Mouse (Mus musculus): ENCODE results near the gene Ing2. TPM values are rescaled to one million over a fixed set of nuclear protein-coding genes. Genes with fewer than 3 reads are reported as not detected.

Gene Ing2
- total RNA-seq, 1 experiment: 12.2 TPM

DNA sequence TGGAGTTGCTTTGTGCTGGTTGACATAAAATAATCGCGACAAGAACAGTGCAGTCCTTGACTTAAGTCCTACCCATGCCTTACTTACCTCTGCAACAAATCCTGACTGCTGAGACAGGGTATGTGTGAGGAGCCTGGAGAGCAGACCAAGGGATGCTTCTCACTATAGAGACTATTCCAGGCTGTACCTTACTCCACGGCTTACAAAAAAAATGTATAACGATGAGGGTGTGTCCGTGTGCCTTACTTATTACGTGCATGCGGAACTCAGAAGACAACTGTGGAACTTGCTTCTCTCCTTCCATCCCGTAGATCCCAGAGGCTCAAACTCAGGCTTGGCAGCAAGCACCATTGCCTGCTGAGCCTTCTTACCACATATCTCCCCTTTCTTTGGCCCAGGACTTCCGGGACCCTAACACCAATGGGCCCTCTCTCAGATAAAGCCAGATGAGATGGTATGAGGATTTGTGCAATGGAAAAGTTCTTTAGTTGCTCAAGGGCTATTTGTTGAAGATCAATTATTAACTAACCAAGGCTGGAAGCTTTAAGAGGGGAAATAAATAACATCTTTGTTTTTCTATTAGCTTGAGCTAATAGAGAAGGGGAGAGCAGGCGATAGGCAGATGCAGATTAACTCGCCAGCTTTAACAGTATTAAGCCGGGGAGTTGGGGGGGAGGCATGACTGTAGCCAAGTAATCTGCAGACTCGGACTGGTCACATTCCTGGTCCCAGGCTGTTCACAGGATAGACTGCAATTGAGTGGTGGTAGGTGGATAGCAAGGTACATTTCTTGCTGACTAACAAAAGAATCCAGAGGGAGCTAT lies 23.2 kb downstream of the Ing2 start:
- H3K4me3 ChIP-seq (ENCODE audit: insufficient read depth in 1 of 2, low read depth in 1 of 2, low read length in 2 of 2, poor library complexity in 1 of 2, severe bottlenecking in 1 of 2): no peak overlapping the region
- no peaks in the 10 kb centered on the region for H3K36me3 ChIP-seq (ENCODE audit: control insufficient read depth, insufficient read depth, low read length, poor library complexity, severe bottlenecking)
- TF ChIP-seq ZC3H11A (IDR thresholded peaks at IDR 0.05; ENCODE audit: borderline replicate concordance, low read depth, low read length): no peak
- TF ChIP-seq MAFK (IDR thresholded peaks at IDR 0.05; ENCODE audit: insufficient read depth, low read depth, low read length): no peak
- no peak for TF ChIP-seq CHD2 (IDR thresholded peaks at IDR 0.05; ENCODE audit: low read depth, low read length)
- no peak for TF ChIP-seq ZNF384 (IDR thresholded peaks at IDR 0.05; ENCODE audit: low read depth, low read length)
- no peak for TF ChIP-seq HCFC1 (IDR thresholded peaks at IDR 0.05; ENCODE audit: borderline replicate concordance, insufficient read depth, low read length)
- no peak overlapping the region for H3K9ac ChIP-seq (ENCODE audit: insufficient read depth, low read depth, low read length, poor library complexity, severe bottlenecking)
- in situ Hi-C loops (cut with MboI; ENCODE audit: low sequenced_read_pairs in 2 of 2, unreplicated experiment in 2 of 2): no loop called here
- H3K27ac ChIP-seq (ENCODE audit: insufficient read depth, low read depth, low read length, poor library complexity, severe bottlenecking): no peak overlapping the region
- peaks cover 0 to 5% of the 10 kb centered on the region in 2 experiments; a peak in 2 of 4 replicates for H3K4me1 ChIP-seq (ENCODE audit: control insufficient read depth in 2 of 2, insufficient read depth in 2 of 2, low read length in 2 of 2, poor library complexity in 1 of 2)
- DNase-seq (ENCODE audit: low read depth, low spot score): no peak
- no peaks in the 10 kb centered on the region for H3K9me3 ChIP-seq (ENCODE audit: control insufficient read depth, insufficient read depth, low read depth, low read length)

DNA sequence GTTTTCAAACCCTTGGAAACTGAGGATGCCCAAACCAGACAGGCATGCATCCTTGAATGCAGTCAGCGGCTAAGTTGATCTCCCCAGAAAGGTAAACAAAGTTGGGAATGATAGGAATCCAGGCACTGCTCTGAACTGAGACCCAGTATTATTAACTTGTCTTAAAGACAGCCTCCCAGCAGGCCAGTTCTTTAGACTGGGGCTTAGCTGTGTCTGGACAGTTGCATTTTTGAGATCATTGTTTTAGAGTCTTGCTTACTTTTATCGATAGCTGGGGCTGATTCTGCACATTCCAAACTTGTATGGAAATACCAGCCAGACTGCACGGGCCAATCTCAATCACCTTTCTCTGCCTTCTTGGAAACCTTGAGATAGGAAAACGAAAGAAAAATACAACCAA lies 24.5 kb downstream of the Ing2 start:
- Histone ChIP-seq H3K36me3 (ENCODE audit: control insufficient read depth, insufficient read depth, low read length, poor library complexity, severe bottlenecking) (no peaks in the 10 kb centered on the region; the same call in 1 of the 2 replicates), H3K9me3 (ENCODE audit: control insufficient read depth, insufficient read depth, low read depth, low read length) (no peaks in the 10 kb centered on the region), H3K4me1 (ENCODE audit: control insufficient read depth in 2 of 2, insufficient read depth in 2 of 2, low read length in 2 of 2, poor library complexity in 1 of 2) (peaks cover 0 to 10% of the 10 kb centered on the region in 2 experiments; a peak in 2 of 4 replicates), H3K27ac (ENCODE audit: insufficient read depth, low read depth, low read length, poor library complexity, severe bottlenecking) (no peak overlapping the region), H3K9ac (ENCODE audit: insufficient read depth, low read depth, low read length, poor library complexity, severe bottlenecking) (no peak overlapping the region), H3K4me3 (ENCODE audit: insufficient read depth in 1 of 2, low read depth in 1 of 2, low read length in 2 of 2, poor library complexity in 1 of 2, severe bottlenecking in 1 of 2) (no peak overlapping the region)
- in situ Hi-C loops (cut with MboI; ENCODE audit: low sequenced_read_pairs in 2 of 2, unreplicated experiment in 2 of 2): no loop called here
- DNase-seq (ENCODE audit: low read depth, low spot score): no peak
- no peak for TF ChIP-seq ZNF384 (IDR thresholded peaks at IDR 0.05; ENCODE audit: low read depth, low read length)

DNA sequence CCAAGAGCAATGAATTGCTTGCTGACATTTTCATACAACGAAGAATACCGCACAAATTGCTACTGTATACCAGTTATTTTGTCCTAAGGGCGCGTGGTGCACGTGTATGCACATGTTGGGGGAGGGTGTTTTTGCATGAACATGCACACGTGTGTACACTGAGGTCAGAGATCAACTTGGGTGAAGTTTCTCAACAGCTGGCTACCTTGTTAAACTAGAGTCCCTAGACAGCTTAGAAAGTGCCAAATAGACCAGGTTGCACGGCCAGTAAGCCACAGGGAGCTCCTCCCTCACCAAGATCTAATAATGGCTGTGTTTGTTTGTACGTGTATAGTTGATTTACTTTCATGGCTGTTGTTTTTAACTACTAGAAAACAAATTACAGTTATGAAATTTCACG lies 25.8 kb downstream of the Ing2 start:
- in situ Hi-C loops (cut with MboI; ENCODE audit: low sequenced_read_pairs in 2 of 2, unreplicated experiment in 2 of 2): no loop called here
- H3K9me3 ChIP-seq (ENCODE audit: control insufficient read depth, insufficient read depth, low read depth, low read length): no peaks in the 10 kb centered on the region
- no peak overlapping the region for H3K9ac ChIP-seq (ENCODE audit: insufficient read depth, low read depth, low read length, poor library complexity, severe bottlenecking)
- no peak overlapping the region for H3K4me3 ChIP-seq (ENCODE audit: insufficient read depth in 1 of 2, low read depth in 1 of 2, low read length in 2 of 2, poor library complexity in 1 of 2, severe bottlenecking in 1 of 2)
- peaks cover 0 to 10% of the 10 kb centered on the region in 2 experiments; a peak in 2 of 4 replicates for H3K4me1 ChIP-seq (ENCODE audit: control insufficient read depth in 2 of 2, insufficient read depth in 2 of 2, low read length in 2 of 2, poor library complexity in 1 of 2)
- TF ChIP-seq ZC3H11A (IDR thresholded peaks at IDR 0.05; ENCODE audit: borderline replicate concordance, low read depth, low read length): no peak
- TF ChIP-seq ZNF384 (IDR thresholded peaks at IDR 0.05; ENCODE audit: low read depth, low read length): no peak
- TF ChIP-seq HCFC1 (IDR thresholded peaks at IDR 0.05; ENCODE audit: borderline replicate concordance, insufficient read depth, low read length): no peak
- TF ChIP-seq MAFK (IDR thresholded peaks at IDR 0.05; ENCODE audit: insufficient read depth, low read depth, low read length): no peak
- TF ChIP-seq CHD2 (IDR thresholded peaks at IDR 0.05; ENCODE audit: low read depth, low read length): no peak
- H3K36me3 ChIP-seq (ENCODE audit: control insufficient read depth, insufficient read depth, low read length, poor library complexity, severe bottlenecking): no peaks in the 10 kb centered on the region; the same call in 1 of the 2 replicates
- no peak for DNase-seq (ENCODE audit: low read depth, low spot score)
- no peak overlapping the region for H3K27ac ChIP-seq (ENCODE audit: insufficient read depth, low read depth, low read length, poor library complexity, severe bottlenecking)

DNA sequence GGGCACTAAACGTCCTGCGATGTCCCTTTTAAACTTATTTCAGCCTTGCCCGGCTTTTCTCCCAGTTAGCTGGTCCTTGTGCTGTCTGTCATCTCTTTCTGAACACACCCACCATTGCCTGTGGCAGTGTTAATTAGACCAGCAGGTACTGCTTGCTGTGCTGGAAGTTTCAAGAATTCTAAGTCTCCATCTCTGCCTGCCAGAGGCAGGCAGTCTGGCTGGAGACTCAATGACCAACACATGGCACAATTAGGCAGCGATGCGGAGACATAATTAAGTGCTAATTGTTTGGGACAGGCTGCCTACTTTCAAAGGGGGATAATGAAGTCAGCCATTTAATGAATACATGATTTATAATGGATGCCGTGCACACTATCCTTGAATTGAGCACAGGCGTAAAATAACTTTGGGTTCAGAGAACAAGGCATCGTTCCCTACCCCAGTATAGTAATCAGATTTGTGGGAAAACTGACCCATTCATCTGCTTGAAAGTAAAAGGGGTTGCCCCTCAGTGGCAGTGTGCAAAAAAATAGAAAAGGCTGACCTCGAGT lies 32.8 kb downstream of the Ing2 start:
- Histone ChIP-seq H3K4me3 (ENCODE audit: insufficient read depth in 1 of 2, low read depth in 1 of 2, low read length in 2 of 2, poor library complexity in 1 of 2, severe bottlenecking in 1 of 2) (no peak overlapping the region), H3K9ac (ENCODE audit: insufficient read depth, low read depth, low read length, poor library complexity, severe bottlenecking) (no peak overlapping the region), H3K27ac (ENCODE audit: insufficient read depth, low read depth, low read length, poor library complexity, severe bottlenecking) (no peak overlapping the region; the same call in 1 of the 2 replicates), H3K36me3 (ENCODE audit: control insufficient read depth, insufficient read depth, low read length, poor library complexity, severe bottlenecking) (no peaks in the 10 kb centered on the region; the same call in 1 of the 2 replicates), H3K9me3 (ENCODE audit: control insufficient read depth, insufficient read depth, low read depth, low read length) (no peaks in the 10 kb centered on the region), H3K4me1 (ENCODE audit: control insufficient read depth in 2 of 2, insufficient read depth in 2 of 2, low read length in 2 of 2, poor library complexity in 1 of 2) (peaks cover 0 to 5% of the 10 kb centered on the region in 2 experiments; a peak in 1 of 4 replicates)
- in situ Hi-C loops (cut with MboI; ENCODE audit: low sequenced_read_pairs in 2 of 2, unreplicated experiment in 2 of 2): no loop called here
- DNase-seq (ENCODE audit: low read depth, low spot score): no peak
- TF ChIP-seq CHD2 (IDR thresholded peaks at IDR 0.05; ENCODE audit: low read depth, low read length) (no peak), ZNF384 (IDR thresholded peaks at IDR 0.05; ENCODE audit: low read depth, low read length) (no peak)

Measured in ES-E14 (cell line).